Mouse (Mus musculus): ENCODE measurements around the gene Slc20a1. TPM values are rescaled to one million over a fixed set of nuclear protein-coding genes. Genes with fewer than 3 reads are reported as not detected.

Gene Slc20a1
- total and polyA plus RNA-seq, 3 experiments, result 10.1 to 15.9 (median 14.7) TPM

DNA sequence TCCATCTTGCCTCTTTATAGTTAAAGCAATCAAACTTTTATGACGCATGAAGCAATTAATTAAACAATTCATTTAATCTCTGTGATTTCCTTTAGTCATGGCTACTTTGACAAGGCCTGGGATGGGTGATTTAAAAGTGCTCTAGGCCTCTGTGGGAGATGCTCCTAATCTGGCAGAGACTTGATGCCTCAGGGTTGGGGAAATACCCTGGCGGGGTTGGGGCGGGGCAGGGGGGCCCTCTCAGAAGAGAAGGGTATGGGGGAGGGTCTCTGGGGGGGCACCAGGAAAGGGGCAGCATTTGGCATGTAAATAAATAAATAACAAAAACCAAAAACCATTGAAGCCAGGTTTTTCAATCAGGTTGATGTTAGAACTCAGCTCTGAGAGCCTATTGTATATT, 20.9 kb upstream of the Slc20a1 start:
- no peak overlapping the region for H3K27ac ChIP-seq
- DNase-seq, result no peak
- WGBS, result 84% methylated on average over 3 of the region's 3 CpGs
- TF ChIP-seq EP300 (IDR thresholded peaks at IDR 0.05; ENCODE audit: insufficient read depth, low read depth, low read length) (no peak), POLR2A (IDR thresholded peaks at IDR 0.05; ENCODE audit: insufficient read depth, low read depth, low read length) (no peak), CTCF (IDR thresholded peaks at IDR 0.05) (no peak)
- no peaks in the 10 kb centered on the region for H3K27me3 ChIP-seq (ENCODE audit: control insufficient read depth, insufficient read depth, low read length)
- no peak overlapping the region for H3K9ac ChIP-seq (ENCODE audit: low read depth, low read length)
- peaks cover 3% of the 10 kb centered on the region for H3K4me1 ChIP-seq (ENCODE audit: control insufficient read depth, insufficient read depth, low read length)
- H3K79me2 ChIP-seq (replicated peaks; ENCODE audit: control insufficient read depth, insufficient read depth, low read length), result no peaks in the 10 kb centered on the region
- no peaks in the 10 kb centered on the region for H3K36me3 ChIP-seq (ENCODE audit: control insufficient read depth, insufficient read depth, low read length)
- intact Hi-C loops (cut with DNase I), result loop anchor here (10.0 kb wide), 2 partner anchors 227 to 257 kb away; no protein-coding TSS in a partner anchor
- H3K4me3 ChIP-seq, result no peak overlapping the region

DNA sequence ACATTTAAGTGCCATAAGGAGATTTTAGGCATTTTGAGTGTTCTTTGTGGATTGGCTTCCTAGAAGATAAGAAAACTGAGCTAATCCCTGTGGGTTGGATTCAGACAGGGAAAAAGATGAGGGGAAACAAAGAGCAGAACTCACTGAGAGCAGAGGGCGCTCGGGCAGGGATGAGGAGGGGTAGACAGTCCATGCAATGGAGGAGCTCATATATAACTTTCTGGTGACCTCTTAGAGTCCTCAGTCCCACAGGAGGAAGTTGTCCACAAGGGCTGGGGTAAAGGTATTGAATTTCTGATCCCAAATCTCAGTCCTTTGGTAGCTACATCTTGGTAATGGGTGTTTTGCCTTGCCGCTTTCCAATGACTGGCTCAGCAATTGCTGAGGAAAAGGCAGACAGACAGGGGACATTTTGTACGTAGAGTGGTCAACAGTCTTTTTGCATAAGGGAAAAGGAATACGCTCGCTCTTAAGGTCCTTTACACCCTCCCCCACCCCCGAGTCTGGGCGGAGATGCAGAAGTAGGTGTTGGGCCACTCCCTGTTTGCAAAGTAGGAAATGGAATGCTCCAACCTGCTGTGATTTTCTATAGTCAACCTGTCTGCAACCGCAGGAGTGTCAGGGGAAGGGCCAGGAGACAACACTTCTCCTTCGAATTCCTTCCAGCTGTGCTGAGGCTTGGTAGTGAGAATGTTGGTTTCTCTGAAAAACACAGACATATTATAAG, 20.2 kb upstream of the Slc20a1 start:
- no peak overlapping the region for H3K4me3 ChIP-seq
- no peak overlapping the region for H3K9ac ChIP-seq (ENCODE audit: low read depth, low read length)
- H3K27ac ChIP-seq, result no peak overlapping the region
- H3K36me3 ChIP-seq (ENCODE audit: control insufficient read depth, insufficient read depth, low read length), result no peaks in the 10 kb centered on the region
- WGBS, result 77% methylated on average over 10 of the region's 10 CpGs
- TF ChIP-seq EP300 (IDR thresholded peaks at IDR 0.05; ENCODE audit: insufficient read depth, low read depth, low read length), result no peak
- TF ChIP-seq CTCF (IDR thresholded peaks at IDR 0.05), result no peak
- no peaks in the 10 kb centered on the region for H3K79me2 ChIP-seq (replicated peaks; ENCODE audit: control insufficient read depth, insufficient read depth, low read length)
- intact Hi-C loops (cut with DNase I), result loop anchor here (10.0 kb wide), 2 partner anchors 226 to 256 kb away; no protein-coding TSS in a partner anchor
- no peaks in the 10 kb centered on the region for H3K27me3 ChIP-seq (ENCODE audit: control insufficient read depth, insufficient read depth, low read length)
- peaks cover 3% of the 10 kb centered on the region for H3K4me1 ChIP-seq (ENCODE audit: control insufficient read depth, insufficient read depth, low read length)
- no peak for DNase-seq

DNA sequence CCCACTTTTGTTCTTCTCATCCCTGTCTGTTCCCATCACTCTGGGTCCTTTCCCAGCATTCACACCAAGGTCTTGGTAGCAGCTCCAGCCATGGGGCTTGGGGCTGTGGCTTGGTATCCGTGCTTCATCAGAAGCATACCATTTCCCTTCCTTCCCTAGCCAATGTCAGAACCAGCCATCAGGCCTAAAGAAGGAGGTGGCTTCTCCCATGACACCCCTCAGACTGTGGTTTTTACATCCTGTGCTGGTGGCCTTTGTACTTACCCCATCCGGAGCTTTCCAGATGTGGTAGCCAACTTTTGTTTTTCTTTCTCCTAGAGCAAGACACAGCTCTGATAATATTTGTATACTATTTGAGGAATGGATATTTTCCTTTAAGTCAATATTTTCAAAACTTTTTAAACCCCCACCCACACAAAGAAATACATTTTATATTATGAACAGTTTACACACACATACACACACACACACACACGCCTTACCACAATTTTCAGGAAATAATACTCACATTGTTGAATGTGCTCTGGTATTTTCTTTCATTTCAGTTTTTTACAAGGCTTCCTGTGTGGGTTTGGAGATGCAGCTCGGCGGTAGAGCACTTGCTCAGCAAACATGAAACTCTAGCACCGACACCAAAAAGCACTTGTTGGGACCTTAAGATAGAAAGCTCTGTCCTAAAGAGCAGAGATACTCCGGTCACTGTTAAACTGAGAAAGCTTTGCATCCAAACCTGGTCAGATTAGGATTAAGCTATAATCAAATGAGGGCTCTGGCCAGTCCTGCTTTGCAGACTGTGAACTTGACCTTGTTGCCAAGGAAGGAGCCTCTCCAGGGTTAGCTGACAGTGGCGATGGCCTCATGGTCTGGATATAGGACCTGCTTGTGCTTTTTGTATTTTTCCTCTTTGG, 18.4 kb upstream of the Slc20a1 start:
- Histone ChIP-seq H3K4me3 (no peak overlapping the region), H3K27ac (no peak overlapping the region), H3K79me2 (replicated peaks; ENCODE audit: control insufficient read depth, insufficient read depth, low read length) (no peaks in the 10 kb centered on the region), H3K27me3 (ENCODE audit: control insufficient read depth, insufficient read depth, low read length) (no peaks in the 10 kb centered on the region), H3K9ac (ENCODE audit: low read depth, low read length) (no peak overlapping the region), H3K4me1 (ENCODE audit: control insufficient read depth, insufficient read depth, low read length) (peaks cover 3% of the 10 kb centered on the region), H3K36me3 (ENCODE audit: control insufficient read depth, insufficient read depth, low read length) (no peaks in the 10 kb centered on the region)
- intact Hi-C loops (cut with DNase I), result loop anchor here (10.0 kb wide), 2 partner anchors 225 to 255 kb away; no protein-coding TSS in a partner anchor
- WGBS, result 45% methylated on average over 8 of the region's 8 CpGs
- DNase-seq, result no peak
- no peak for TF ChIP-seq CTCF (IDR thresholded peaks at IDR 0.05)

DNA sequence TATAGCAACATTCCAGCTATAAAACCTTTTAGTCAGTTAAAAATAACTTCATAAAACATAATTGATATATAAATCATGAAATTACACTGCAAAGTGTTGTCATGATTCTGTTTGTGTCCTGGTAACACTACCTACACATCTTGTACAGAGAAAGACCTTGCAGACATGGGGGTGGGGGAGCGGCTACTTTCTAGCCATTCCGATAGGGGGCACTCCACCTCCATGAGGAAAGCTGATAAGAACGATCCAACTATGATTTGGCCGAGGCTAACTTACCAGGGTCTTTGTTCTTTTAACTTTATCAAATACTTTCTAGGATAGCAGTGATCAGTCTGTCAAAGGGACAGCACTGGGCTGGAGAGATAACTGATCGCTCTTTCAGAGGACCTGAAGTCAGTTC, 17.1 kb upstream of the Slc20a1 start:
- Histone ChIP-seq H3K36me3 (ENCODE audit: control insufficient read depth, insufficient read depth, low read length) (no peaks in the 10 kb centered on the region), H3K4me1 (ENCODE audit: control insufficient read depth, insufficient read depth, low read length) (peaks cover 3% of the 10 kb centered on the region), H3K79me2 (replicated peaks; ENCODE audit: control insufficient read depth, insufficient read depth, low read length) (no peaks in the 10 kb centered on the region), H3K27me3 (ENCODE audit: control insufficient read depth, insufficient read depth, low read length) (no peaks in the 10 kb centered on the region), H3K4me3 (no peak overlapping the region), H3K27ac (no peak overlapping the region), H3K9ac (ENCODE audit: low read depth, low read length) (no peak overlapping the region)
- WGBS, result 69% methylated on average over 5 of the region's 5 CpGs
- intact Hi-C loops (cut with DNase I), result no loop called here
- TF ChIP-seq CTCF (IDR thresholded peaks at IDR 0.05) (peak; percentile 45), POLR2A (IDR thresholded peaks at IDR 0.05; ENCODE audit: insufficient read depth, low read depth, low read length) (no peak), EP300 (IDR thresholded peaks at IDR 0.05; ENCODE audit: insufficient read depth, low read depth, low read length) (no peak)
- no peak for DNase-seq

DNA sequence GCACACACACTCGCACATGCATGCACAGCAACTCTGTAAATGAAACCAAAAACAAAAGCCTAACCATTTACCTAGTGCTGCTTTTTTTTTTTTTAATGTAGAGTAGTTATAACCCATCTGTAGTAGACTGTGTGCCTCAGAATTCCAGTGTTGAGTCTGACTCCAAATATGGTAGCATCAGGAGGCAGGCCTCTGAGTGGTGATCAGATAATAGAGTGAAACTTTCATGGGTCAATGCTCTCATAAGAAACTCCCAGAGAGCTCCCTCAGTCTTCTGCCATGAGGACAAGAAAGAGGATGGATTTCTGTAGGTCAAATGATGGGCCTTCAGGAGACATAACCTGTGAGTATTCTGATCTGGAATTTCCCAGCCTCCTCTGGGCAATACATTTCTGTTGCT, 16.2 kb upstream of the Slc20a1 start:
- Histone ChIP-seq H3K36me3 (ENCODE audit: control insufficient read depth, insufficient read depth, low read length) (no peaks in the 10 kb centered on the region), H3K79me2 (replicated peaks; ENCODE audit: control insufficient read depth, insufficient read depth, low read length) (no peaks in the 10 kb centered on the region), H3K4me1 (ENCODE audit: control insufficient read depth, insufficient read depth, low read length) (peaks cover 3% of the 10 kb centered on the region), H3K27me3 (ENCODE audit: control insufficient read depth, insufficient read depth, low read length) (no peaks in the 10 kb centered on the region), H3K4me3 (no peak overlapping the region), H3K27ac (no peak overlapping the region), H3K9ac (ENCODE audit: low read depth, low read length) (no peak overlapping the region)
- WGBS, result 100% methylated on average over 1 of the region's 1 CpGs
- no peak for DNase-seq
- TF ChIP-seq EP300 (IDR thresholded peaks at IDR 0.05; ENCODE audit: insufficient read depth, low read depth, low read length) (no peak), CTCF (IDR thresholded peaks at IDR 0.05) (no peak), POLR2A (IDR thresholded peaks at IDR 0.05; ENCODE audit: insufficient read depth, low read depth, low read length) (no peak)
- intact Hi-C loops (cut with DNase I), result no loop called here

DNA sequence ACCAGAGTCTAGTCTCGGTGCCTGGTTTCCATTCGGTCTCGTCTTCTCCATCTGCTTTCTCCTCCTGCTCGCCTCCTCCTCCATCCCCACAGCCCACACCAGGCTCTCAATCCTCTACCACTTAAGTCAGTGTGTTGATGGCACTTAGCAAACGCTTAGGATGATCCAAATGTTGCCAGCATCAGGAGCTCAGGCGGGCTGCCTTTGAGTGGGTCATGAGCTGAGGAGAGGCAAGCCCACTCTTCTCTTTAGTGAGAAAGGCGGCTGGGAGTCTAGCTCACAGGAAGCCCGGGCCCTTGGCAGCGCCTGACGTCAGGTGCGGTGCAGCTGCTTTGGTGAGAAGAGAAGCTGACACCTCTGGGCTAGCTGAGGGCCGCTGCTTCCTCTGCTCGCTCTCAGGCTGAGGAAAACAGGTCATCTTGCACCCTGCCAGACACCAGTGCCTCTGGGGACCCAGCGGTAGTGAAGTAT, 15.0 kb upstream of the Slc20a1 start:
- Histone ChIP-seq H3K27ac (no peak overlapping the region), H3K36me3 (ENCODE audit: control insufficient read depth, insufficient read depth, low read length) (no peaks in the 10 kb centered on the region), H3K27me3 (ENCODE audit: control insufficient read depth, insufficient read depth, low read length) (no peaks in the 10 kb centered on the region), H3K4me1 (ENCODE audit: control insufficient read depth, insufficient read depth, low read length) (peaks cover 3% of the 10 kb centered on the region), H3K4me3 (no peak overlapping the region), H3K79me2 (replicated peaks; ENCODE audit: control insufficient read depth, insufficient read depth, low read length) (no peaks in the 10 kb centered on the region), H3K9ac (ENCODE audit: low read depth, low read length) (no peak overlapping the region)
- WGBS, result 60% methylated on average over 14 of the region's 14 CpGs
- intact Hi-C loops (cut with DNase I), result no loop called here
- peak; percentile 21 to 50 for DNase-seq
- no peak for TF ChIP-seq CTCF (IDR thresholded peaks at IDR 0.05)
- no peak for TF ChIP-seq POLR2A (IDR thresholded peaks at IDR 0.05; ENCODE audit: insufficient read depth, low read depth, low read length)
- TF ChIP-seq EP300 (IDR thresholded peaks at IDR 0.05; ENCODE audit: insufficient read depth, low read depth, low read length), result no peak
